Mouse (Mus musculus): ENCODE results near the gene Agpat3. TPM values are rescaled to one million over a fixed set of nuclear protein-coding genes. Genes with fewer than 3 reads are reported as not detected.

Agpat3 gene
- polyA plus RNA-seq, 1 experiment from 2014 or later, result 69.9 TPM

DNA sequence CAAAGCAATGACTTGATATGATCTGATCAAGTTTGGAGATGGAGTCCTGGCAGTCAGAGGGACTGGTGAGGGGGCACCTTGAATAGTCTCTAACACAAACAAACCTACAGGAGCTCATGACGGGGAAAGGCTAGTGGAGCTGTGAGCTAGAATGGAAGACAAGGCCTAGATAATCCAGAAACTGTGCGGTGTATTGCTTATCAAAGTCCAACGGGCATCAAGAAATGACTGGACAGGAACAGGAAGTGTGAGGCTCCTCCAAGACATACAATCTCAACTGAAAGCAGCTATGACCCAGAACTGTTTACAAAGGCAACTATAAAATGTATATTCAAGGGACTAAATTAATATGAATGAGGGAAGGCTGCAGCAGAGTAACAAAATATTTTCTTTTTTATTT lies 105.1 kb downstream of the Agpat3 start:
- Histone ChIP-seq H3K27me3 (ENCODE audit: control insufficient read depth, insufficient read depth, low read length) (no peaks in the 10 kb centered on the region), H3K4me3 (ENCODE audit: low read depth, low read length) (no peak overlapping the region), H3K27ac (replicated peaks) (0 out of 2 replicates have a peak overlapping the region, but pooled peaks have one; percentile 40), H3K36me3 (ENCODE audit: control insufficient read depth, insufficient read depth, low read length) (no peaks in the 10 kb centered on the region), H3K9me3 (ENCODE audit: control insufficient read depth, low read length) (no peaks in the 10 kb centered on the region), H3K4me2 (replicated peaks; ENCODE audit: low read depth) (no peak overlapping the region), H3K4me1 (replicated peaks; ENCODE audit: control insufficient read depth, insufficient read depth) (peaks cover 2% of the 10 kb centered on the region; the same call in 1 of the 2 replicates), H3K9ac (ENCODE audit: low read length) (no peak overlapping the region)
- no peak for TF ChIP-seq EP300 (optimal IDR thresholded peaks at IDR 0.05)
- ATAC-seq (ENCODE audit: low FRiP score, low TSS enrichment), result no peak
- no peak for DNase-seq (ENCODE audit: low spot score)
- WGBS, result 66% methylated on average over 3 of the region's 3 CpGs

DNA sequence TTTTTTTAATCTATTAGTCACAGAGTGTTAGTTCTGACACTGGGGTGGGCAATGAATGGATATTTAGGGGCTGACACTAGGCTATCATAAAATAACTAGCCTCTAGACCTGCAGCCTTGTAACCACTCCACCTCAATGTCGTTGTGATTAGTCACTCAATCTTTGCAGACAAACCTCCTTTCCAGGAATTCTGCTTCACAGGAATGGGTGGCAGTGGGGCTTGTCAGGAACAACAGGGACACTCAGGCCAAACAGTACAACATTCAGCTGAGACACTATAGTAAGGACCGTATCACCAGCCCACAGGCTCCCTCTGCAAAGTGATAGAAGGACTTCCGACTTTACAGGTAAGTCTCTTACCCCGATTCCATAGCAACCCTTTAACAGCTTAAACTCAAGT lies 105.6 kb downstream of the Agpat3 start:
- 76% methylated on average over 4 of the region's 4 CpGs for WGBS
- H3K4me3 ChIP-seq (ENCODE audit: low read depth, low read length), result no peak overlapping the region
- H3K36me3 ChIP-seq (ENCODE audit: control insufficient read depth, insufficient read depth, low read length), result no peaks in the 10 kb centered on the region
- H3K4me1 ChIP-seq (replicated peaks; ENCODE audit: control insufficient read depth, insufficient read depth), result peaks cover 2% of the 10 kb centered on the region; the same call in 1 of the 2 replicates
- H3K9me3 ChIP-seq (ENCODE audit: control insufficient read depth, low read length), result no peaks in the 10 kb centered on the region
- no peaks in the 10 kb centered on the region for H3K27me3 ChIP-seq (ENCODE audit: control insufficient read depth, insufficient read depth, low read length)
- no peak overlapping the region for H3K4me2 ChIP-seq (replicated peaks; ENCODE audit: low read depth)
- no peak for ATAC-seq (ENCODE audit: low FRiP score, low TSS enrichment)
- no peak overlapping the region for H3K9ac ChIP-seq (ENCODE audit: low read length)
- TF ChIP-seq CTCF (IDR thresholded peaks at IDR 0.05; ENCODE audit: low read depth) (no peak), EP300 (optimal IDR thresholded peaks at IDR 0.05) (no peak)
- 0 out of 2 replicates have a peak overlapping the region, but pooled peaks have one; percentile 40 for H3K27ac ChIP-seq (replicated peaks)
- DNase-seq (ENCODE audit: low spot score), result no peak

DNA sequence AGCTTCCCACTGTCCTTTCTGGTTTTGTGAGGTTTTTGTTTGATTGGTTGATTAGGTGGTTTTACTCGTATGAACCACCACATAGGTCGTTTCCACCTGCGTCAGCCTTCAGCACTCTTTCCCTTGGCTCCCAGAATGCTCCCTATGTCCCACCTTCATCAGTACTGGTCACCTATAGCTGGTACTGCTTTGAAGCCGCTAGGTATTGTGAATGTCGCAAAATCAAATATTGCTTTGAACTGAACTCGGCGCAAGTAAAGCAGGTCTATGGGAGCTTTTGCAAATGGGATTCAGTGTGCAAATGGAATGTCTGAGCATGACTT lies 107.1 kb downstream of the Agpat3 start:
- no peak overlapping the region; the same call in 1 of the 2 replicates for H3K27ac ChIP-seq (replicated peaks)
- 0 out of 2 replicates have a peak, but pooled peaks have one; percentile 11 for ATAC-seq (ENCODE audit: low FRiP score, low TSS enrichment)
- H3K36me3 ChIP-seq (ENCODE audit: control insufficient read depth, insufficient read depth, low read length), result no peaks in the 10 kb centered on the region
- no peak overlapping the region; the same call in 1 of the 2 replicates for H3K9ac ChIP-seq (ENCODE audit: low read length)
- peak overlapping the region; percentile 76 for H3K4me3 ChIP-seq (ENCODE audit: low read depth, low read length)
- H3K27me3 ChIP-seq (ENCODE audit: control insufficient read depth, insufficient read depth, low read length), result no peaks in the 10 kb centered on the region
- 10% methylated on average over 7 of the region's 7 CpGs for WGBS
- H3K9me3 ChIP-seq (ENCODE audit: control insufficient read depth, low read length), result no peaks in the 10 kb centered on the region
- H3K4me1 ChIP-seq (replicated peaks; ENCODE audit: control insufficient read depth, insufficient read depth), result peaks cover 2% of the 10 kb centered on the region; the same call in 1 of the 2 replicates
- no peak for TF ChIP-seq EP300 (optimal IDR thresholded peaks at IDR 0.05)
- TF ChIP-seq CTCF (IDR thresholded peaks at IDR 0.05; ENCODE audit: low read depth), result no peak
- H3K4me2 ChIP-seq (replicated peaks; ENCODE audit: low read depth), result peak overlapping the region; percentile 90
- DNase-seq (ENCODE audit: low spot score), result no peak

DNA sequence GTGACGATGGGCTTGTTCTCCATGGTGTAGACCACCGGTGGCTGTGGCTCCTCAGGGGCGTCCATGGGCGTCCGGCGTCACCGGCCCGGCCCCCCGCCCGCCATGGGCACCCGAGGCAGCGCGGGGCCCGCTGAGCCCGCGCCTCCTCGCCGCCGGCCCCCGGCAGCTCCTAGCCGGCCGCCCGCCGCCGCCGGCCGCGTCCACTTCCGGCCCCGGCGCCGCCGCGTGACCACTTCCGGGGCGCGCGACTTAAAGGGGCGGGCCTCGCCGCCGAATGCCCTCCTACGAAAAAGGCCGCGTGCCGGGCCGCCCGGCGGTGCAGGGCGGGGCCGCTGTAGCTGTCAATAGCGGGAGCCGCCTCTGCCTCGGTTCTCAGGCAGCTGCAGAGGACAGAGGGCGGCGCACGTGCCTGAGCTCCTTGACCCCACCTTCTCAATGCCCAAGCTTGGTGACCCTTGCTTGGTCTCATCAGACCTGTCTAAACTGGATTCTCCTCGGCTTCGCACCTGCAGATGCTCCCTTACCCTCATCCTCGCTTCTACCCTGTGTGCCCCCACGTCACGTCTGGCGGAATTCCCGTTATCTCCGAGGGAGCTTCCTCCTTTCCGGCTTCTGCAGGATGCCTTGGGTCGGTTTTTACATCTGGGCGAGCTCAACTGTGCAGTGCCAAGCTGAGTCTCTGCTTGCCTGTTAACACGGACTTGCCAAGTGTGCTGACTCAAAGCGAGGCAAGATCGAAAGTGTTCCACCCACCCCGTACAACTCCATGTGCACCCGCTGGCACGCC lies 107.7 kb downstream of the Agpat3 start, which contains the start of gene Trappc10:
Trappc10 (minus strand) TSS at position 204 of the 787 bp plus-strand sequence.
- Histone ChIP-seq H3K4me3 (ENCODE audit: low read depth, low read length) (peak within 1 kb of the TSS; percentile 76), H3K27me3 (ENCODE audit: control insufficient read depth, insufficient read depth, low read length) (no peaks in the 10 kb centered on the region), H3K9ac (ENCODE audit: low read length) (peak within 1 kb of the TSS; percentile 84), H3K36me3 (ENCODE audit: control insufficient read depth, insufficient read depth, low read length) (no peaks in the 10 kb centered on the region), H3K27ac (replicated peaks) (peak within 1 kb of the TSS; percentile 82), H3K4me1 (replicated peaks; ENCODE audit: control insufficient read depth, insufficient read depth) (peaks cover 2% of the 10 kb centered on the region; the same call in 1 of the 2 replicates), H3K4me2 (replicated peaks; ENCODE audit: low read depth) (peak within 1 kb of the TSS; percentile 90), H3K9me3 (ENCODE audit: control insufficient read depth, low read length) (no peaks in the 10 kb centered on the region)
- under 1% methylated on average over 48 of the region's 74 CpGs for WGBS
- ATAC-seq (ENCODE audit: low FRiP score, low TSS enrichment) (peak; percentile 96), DNase-seq (ENCODE audit: low spot score) (peak; percentile 92)
- no peak for TF ChIP-seq EP300 (optimal IDR thresholded peaks at IDR 0.05)
- TF ChIP-seq CTCF (IDR thresholded peaks at IDR 0.05; ENCODE audit: low read depth), result peak; percentile 6; the same call in 1 of the 2 replicates

DNA sequence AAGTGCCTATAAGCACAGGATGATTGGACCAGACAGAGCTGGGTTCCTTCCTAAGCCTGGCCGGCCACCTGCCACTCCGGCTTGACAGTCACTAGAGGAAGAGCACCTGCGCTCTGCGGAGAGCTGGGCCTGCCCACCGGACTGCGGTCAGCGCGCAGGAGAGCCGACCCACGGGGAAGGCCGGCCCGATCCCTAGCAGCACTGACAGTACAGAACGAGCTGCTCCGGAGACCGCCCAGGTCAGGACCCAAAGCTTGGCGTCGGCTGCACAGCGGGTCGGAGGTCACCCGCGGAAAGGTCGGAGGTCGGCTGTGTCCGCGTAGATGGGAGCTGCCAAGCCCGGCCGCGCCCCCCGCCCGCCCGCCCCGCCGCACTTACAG lies 108.2 kb downstream of the Agpat3 start:
- Histone ChIP-seq H3K36me3 (ENCODE audit: control insufficient read depth, insufficient read depth, low read length) (no peaks in the 10 kb centered on the region), H3K9ac (ENCODE audit: low read length) (peak overlapping the region; percentile 84), H3K4me3 (ENCODE audit: low read depth, low read length) (peak overlapping the region; percentile 76), H3K4me2 (replicated peaks; ENCODE audit: low read depth) (peak overlapping the region; percentile 90), H3K4me1 (replicated peaks; ENCODE audit: control insufficient read depth, insufficient read depth) (peaks cover 2% of the 10 kb centered on the region; the same call in 1 of the 2 replicates), H3K27ac (replicated peaks) (peak overlapping the region; percentile 82), H3K9me3 (ENCODE audit: control insufficient read depth, low read length) (no peaks in the 10 kb centered on the region), H3K27me3 (ENCODE audit: control insufficient read depth, insufficient read depth, low read length) (no peaks in the 10 kb centered on the region)
- no peak for TF ChIP-seq CTCF (IDR thresholded peaks at IDR 0.05; ENCODE audit: low read depth)
- TF ChIP-seq EP300 (optimal IDR thresholded peaks at IDR 0.05), result no peak
- peak; percentile 54 for DNase-seq (ENCODE audit: low spot score)
- peak; percentile 36 for ATAC-seq (ENCODE audit: low FRiP score, low TSS enrichment)
- WGBS, result under 1% methylated on average over 30 of the region's 33 CpGs

DNA sequence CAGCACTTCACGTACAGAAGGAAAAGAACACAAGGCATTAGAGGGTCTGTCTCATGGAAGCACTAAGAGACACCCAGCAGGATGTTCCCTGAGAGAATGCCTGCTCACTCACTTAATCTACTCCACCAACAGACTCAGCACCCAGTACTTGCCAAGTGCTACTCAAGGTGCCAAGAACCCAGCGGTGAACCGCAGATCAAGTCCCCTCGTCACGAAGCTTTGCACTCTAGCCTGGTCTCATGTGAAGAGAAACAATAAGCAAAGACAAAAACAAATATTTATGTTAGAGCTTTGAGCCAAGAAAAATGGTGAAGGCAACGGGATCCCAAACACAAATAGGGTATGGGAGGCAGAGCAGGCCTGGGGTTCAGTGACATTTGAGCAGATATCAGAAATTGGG lies 113.4 kb downstream of the Agpat3 start:
- DNase-seq (ENCODE audit: low spot score) (no peak), ATAC-seq (ENCODE audit: low FRiP score, low TSS enrichment) (no peak)
- Histone ChIP-seq H3K36me3 (ENCODE audit: control insufficient read depth, insufficient read depth, low read length) (no peaks in the 10 kb centered on the region), H3K4me2 (replicated peaks; ENCODE audit: low read depth) (no peak overlapping the region), H3K4me1 (replicated peaks; ENCODE audit: control insufficient read depth, insufficient read depth) (peaks cover 2% of the 10 kb centered on the region; the same call in 1 of the 2 replicates), H3K9me3 (ENCODE audit: control insufficient read depth, low read length) (no peaks in the 10 kb centered on the region), H3K27ac (replicated peaks) (no peak overlapping the region), H3K4me3 (ENCODE audit: low read depth, low read length) (no peak overlapping the region), H3K27me3 (ENCODE audit: control insufficient read depth, insufficient read depth, low read length) (no peaks in the 10 kb centered on the region), H3K9ac (ENCODE audit: low read length) (no peak overlapping the region)
- TF ChIP-seq EP300 (optimal IDR thresholded peaks at IDR 0.05), result no peak
- 56% methylated on average over 6 of the region's 6 CpGs for WGBS
